Mouse (Mus musculus): ENCODE data around the gene Fanca. TPM values are rescaled to one million over a fixed set of nuclear protein-coding genes. Genes with fewer than 3 reads are reported as not detected.

The Fanca gene
- polyA plus RNA-seq, 1 experiment from 2014 or later, result 29.0 TPM

DNA sequence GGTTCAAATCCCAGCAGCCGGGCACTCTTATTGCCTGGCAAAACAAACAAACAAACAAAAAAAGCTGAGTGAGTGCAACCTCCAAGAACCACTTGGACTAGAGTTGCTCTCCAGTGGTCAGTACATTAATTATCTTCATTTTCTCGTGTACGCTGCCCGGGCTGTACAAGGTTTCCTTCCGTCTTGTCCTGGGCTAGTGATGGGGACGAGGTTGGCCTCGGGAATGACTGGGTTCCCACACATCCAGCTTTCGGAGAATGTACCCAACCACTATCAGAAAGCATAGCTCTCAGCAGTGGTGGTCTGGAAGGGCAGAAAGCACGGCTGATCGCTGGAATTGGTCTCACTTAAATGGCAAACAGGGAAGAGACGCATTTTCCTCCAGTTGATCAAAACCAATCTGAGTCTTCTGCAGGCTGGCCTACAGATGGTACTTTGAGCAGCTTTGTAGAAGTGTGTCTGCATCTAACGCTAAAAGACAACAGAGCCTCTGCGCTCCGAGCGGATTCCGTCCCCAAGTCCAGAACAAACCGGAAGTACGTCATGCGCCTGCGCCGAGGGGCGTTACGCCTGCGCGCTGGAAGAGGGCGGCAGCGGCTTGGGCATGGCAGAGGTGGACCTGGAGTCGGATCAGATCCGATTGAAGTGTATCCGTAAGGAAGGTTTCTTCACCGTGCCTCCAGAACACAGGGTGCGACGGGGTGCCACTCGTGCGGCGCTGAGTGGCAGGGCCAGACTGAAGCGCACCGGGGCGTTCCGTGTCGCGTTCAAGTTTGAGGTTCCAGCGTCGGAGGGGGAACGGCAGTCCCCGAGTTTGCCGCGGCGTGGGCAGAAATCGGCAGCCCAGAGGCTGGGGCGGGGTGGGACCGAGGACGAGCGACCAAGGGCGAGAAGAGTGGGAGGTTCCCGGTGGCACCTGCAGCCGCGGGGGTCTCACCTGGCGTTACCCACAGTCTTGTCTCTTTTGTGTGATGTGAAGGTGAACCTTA lies 93.8 kb downstream of the Fanca start, which contains the start of gene Cdk10:
Gene Cdk10, plus strand, starts transcription at position 565 of the 989 bp plus-strand sequence.
- WGBS, result 2% methylated on average over 59 of the region's 59 CpGs

DNA sequence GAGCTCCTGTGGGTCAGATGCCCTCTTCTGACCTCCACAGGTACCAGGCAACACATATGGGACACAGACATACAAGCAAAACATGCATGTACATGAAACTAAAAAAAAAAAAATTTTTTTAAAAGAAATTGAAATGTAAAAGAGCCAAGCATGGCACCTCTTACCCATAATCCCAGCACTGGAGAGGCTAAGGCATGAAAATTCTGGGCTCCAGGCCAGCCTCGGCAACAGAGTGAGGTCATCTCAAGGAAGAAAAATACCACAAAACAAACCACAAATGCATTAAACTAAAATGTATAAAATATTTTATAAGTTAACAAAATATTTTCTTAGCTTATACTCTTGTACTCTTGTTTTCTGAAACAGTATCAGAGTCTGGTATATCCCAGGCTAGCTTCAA lies 97.5 kb downstream of the Fanca start:
- no peak for ATAC-seq (ENCODE audit: borderline replicate concordance, extremely low read depth, low FRiP score, low TSS enrichment)
- 66% methylated on average over 1 of the region's 1 CpGs for WGBS
- Histone ChIP-seq H3K4me3 (no peak overlapping the region), H3K4me2 (no peak overlapping the region), H3K27me3 (no peaks in the 10 kb centered on the region), H3K27ac (no peak overlapping the region), H3K9ac (no peak overlapping the region), H3K36me3 (no peaks in the 10 kb centered on the region), H3K9me3 (no peaks in the 10 kb centered on the region), H3K4me1 (peaks cover 13% of the 10 kb centered on the region)

More for the DNA sequence above, 93.8 kb downstream of the Fanca start, which contains the start of gene Cdk10:
- H3K27ac ChIP-seq, result peak within 1 kb of the TSS; percentile 85
- H3K9ac ChIP-seq, result peak within 1 kb of the TSS; percentile 70
- peaks cover 13% of the 10 kb centered on the region for H3K4me1 ChIP-seq
- H3K36me3 ChIP-seq, result peaks cover 12% of the 10 kb centered on the region; the same call in 1 of the 2 replicates
- H3K4me2 ChIP-seq, result peak within 1 kb of the TSS; percentile 89
- no peaks in the 10 kb centered on the region for H3K27me3 ChIP-seq
- no peaks in the 10 kb centered on the region for H3K9me3 ChIP-seq
- H3K4me3 ChIP-seq, result peak within 1 kb of the TSS; percentile 62
- ATAC-seq (ENCODE audit: borderline replicate concordance, extremely low read depth, low FRiP score, low TSS enrichment), result peak; percentile 88; the same call in 1 of the 2 replicates

Other genes starting within 250 kb of the Fanca start
- 1,444 and 1,500 TPM in 2 replicates for gene Rpl13, start 216.2 kb downstream of the Fanca start, polyA plus RNA-seq (2015; fragmentation: Nextera tagmentation; extraction: Ambion mirVana)
- gene Cpne7, start 201.2 kb downstream of the Fanca start, polyA plus RNA-seq (2015; fragmentation: Nextera tagmentation; extraction: Ambion mirVana), result 0.34 and 0.50 TPM in 2 replicates
- gene Sult5a1, start 160.3 kb downstream of the Fanca start, polyA plus RNA-seq (2015; fragmentation: Nextera tagmentation; extraction: Ambion mirVana), result 16.8 and 16.9 TPM in 2 replicates
- gene Dpep1, start 132.3 kb downstream of the Fanca start, polyA plus RNA-seq (2015; fragmentation: Nextera tagmentation; extraction: Ambion mirVana), result 4.5 and 6.1 TPM in 2 replicates
- gene Chmp1a, start 105.8 kb downstream of the Fanca start, polyA plus RNA-seq (2015; fragmentation: Nextera tagmentation; extraction: Ambion mirVana), result 135 and 141 TPM in 2 replicates
- 4.9 and 5.5 TPM in 2 replicates for gene Spata33, start 105.7 kb downstream of the Fanca start, polyA plus RNA-seq (2015; fragmentation: Nextera tagmentation; extraction: Ambion mirVana)
- gene Cdk10, start 93.7 kb downstream of the Fanca start, polyA plus RNA-seq (2015; fragmentation: Nextera tagmentation; extraction: Ambion mirVana), result 30.0 and 32.1 TPM in 2 replicates
- 4.6 and 4.8 TPM in 2 replicates for gene Spata2l, start 82.3 kb downstream of the Fanca start, polyA plus RNA-seq (2015; fragmentation: Nextera tagmentation; extraction: Ambion mirVana)
- 19.4 and 21.6 TPM in 2 replicates for gene Zfp276, start 64.4 kb downstream of the Fanca start, polyA plus RNA-seq (2015; fragmentation: Nextera tagmentation; extraction: Ambion mirVana)
- 21.9 and 24.6 TPM in 2 replicates for gene Vps9d1, start 64.2 kb downstream of the Fanca start, polyA plus RNA-seq (2015; fragmentation: Nextera tagmentation; extraction: Ambion mirVana)
- gene Spire2, start 14.1 kb upstream of the Fanca start, polyA plus RNA-seq (2015; fragmentation: Nextera tagmentation; extraction: Ambion mirVana), result 1.3 and 1.4 TPM in 2 replicates
- 143 and 162 TPM in 2 replicates for gene Tcf25, start 55.2 kb upstream of the Fanca start, polyA plus RNA-seq (2015; fragmentation: Nextera tagmentation; extraction: Ambion mirVana)
- not detected in 2 replicates for gene Mc1r, start 88.5 kb upstream of the Fanca start, polyA plus RNA-seq (2015; fragmentation: Nextera tagmentation; extraction: Ambion mirVana)
- gene Tubb3, start 92.8 kb upstream of the Fanca start, polyA plus RNA-seq (2015; fragmentation: Nextera tagmentation; extraction: Ambion mirVana), result 4.6 and 11.4 TPM in 2 replicates
- 29.7 and 31.1 TPM in 2 replicates for gene Def8, start 105.0 kb upstream of the Fanca start, polyA plus RNA-seq (2015; fragmentation: Nextera tagmentation; extraction: Ambion mirVana)
- gene Afg3l1, start 159.3 kb upstream of the Fanca start, polyA plus RNA-seq (2015; fragmentation: Nextera tagmentation; extraction: Ambion mirVana), result 48.2 and 50.5 TPM in 2 replicates
- 1.9 and 2.4 TPM in 2 replicates for gene Dbndd1, start 196.9 kb upstream of the Fanca start, polyA plus RNA-seq (2015; fragmentation: Nextera tagmentation; extraction: Ambion mirVana)
- 27.6 and 29.8 TPM in 2 replicates for gene Gas8, start 200.3 kb upstream of the Fanca start, polyA plus RNA-seq (2015; fragmentation: Nextera tagmentation; extraction: Ambion mirVana)